Mouse (Mus musculus) lung, postnatal 0 days (tissue): ENCODE measurements around the gene Neurog2. TPM values are rescaled to one million over a fixed set of nuclear protein-coding genes. Genes with fewer than 3 reads are reported as not detected.

Source experiments
- ATAC-seq: fragments of 200-750 bp; cut with Nextera tagmentation; 2 replicates; pipeline ENCODE4 v1.8.0; 2017; ENCODE audit warnings: moderate library complexity
- DNase-seq: peaks from one replicate; pipeline ENCODE4 v3.0.0-alpha.2; 2016; ENCODE audit warnings: low spot score
- H3K27ac ChIP-seq: fragments of 300-500 bp; sonication (generic); 2 replicates; pipeline ENCODE4 v1.5.1; 2014; ENCODE audit warnings: antibody characterized with exemption, mild to moderate bottlenecking, low read length, mixed read lengths
- H3K27me3 ChIP-seq: fragments of 300-500 bp; sonication (generic); replicated peaks from 2 replicates; pipeline ENCODE4 v1.6.1; 2014; ENCODE audit warnings: low read length, mixed read lengths; ENCODE audit not compliant: insufficient read depth
- H3K36me3 ChIP-seq: fragments of 300-500 bp; sonication (generic); 2 replicates; pipeline ENCODE4 v1.6.1; 2014; ENCODE audit warnings: low read length, mixed read lengths; ENCODE audit not compliant: insufficient read depth
- H3K4me1 ChIP-seq: fragments of 300-500 bp; sonication (generic); 2 replicates; pipeline ENCODE4 v1.6.1; 2014; ENCODE audit warnings: antibody characterized with exemption, low read depth, low read length, mixed read lengths; ENCODE audit not compliant: insufficient read depth
- H3K4me2 ChIP-seq: fragments of 300-500 bp; sonication (generic); replicated peaks from 2 replicates; pipeline ENCODE4 v1.6.1; 2014; ENCODE audit warnings: low read depth, mild to moderate bottlenecking, low read length, moderate library complexity, mixed read lengths
- H3K4me3 ChIP-seq: fragments of 300-500 bp; sonication (generic); 2 replicates; pipeline ENCODE4 v1.5.1; 2014; ENCODE audit warnings: low read depth, low read length
- H3K9ac ChIP-seq: fragments of 300-500 bp; sonication (generic); replicated peaks from 2 replicates; pipeline ENCODE4 v1.6.1; 2014; ENCODE audit warnings: low read depth, mild to moderate bottlenecking
- H3K9me3 ChIP-seq: fragments of 300-500 bp; sonication (generic); 2 replicates; pipeline ENCODE4 v1.6.1; 2016; ENCODE audit warnings: low read length, mixed read lengths
- CTCF ChIP-seq: IDR thresholded peaks from 2 replicates; pipeline ENCODE4 v1.5.1; 2016; ENCODE audit warnings: antibody characterized with exemption, mild to moderate bottlenecking
- EP300 ChIP-seq: IDR thresholded peaks from 2 replicates; pipeline ENCODE4 v1.6.1; 2016; ENCODE audit warnings: antibody characterized with exemption, mild to moderate bottlenecking, control low read depth
- WGBS: fragments of 180-500 bp; shearing (Covaris S2); extraction: QIAGEN DNeasy Blood & Tissue Kit; methylation state at CpG from one replicate; pipeline ENCODE4 v1.1.7; 2014; 5-methylcytosine and 5-hydroxymethylcytosine counted together
- polyA plus RNA-seq: library from polyadenylated mRNA; unstranded; fragments of >200 nt; fragmentation: Nextera tagmentation; extraction: Ambion mirVana; gene quantifications from 2 replicates; pipeline ENCODE4 v1.2.1, GENCODE M21; 2015

Gene Neurog2
- polyA plus RNA-seq, 1 experiment from 2014 or later: not detected

- DNase-seq: no peak
Observed at GRCm38 (mm10) chr3:127627151-127627955, 5.6 kb upstream of the Neurog2 start.

GRCm38 (mm10) chr3:127627956-127628310, 5.0 kb upstream of the Neurog2 start:
- Histone ChIP-seq H3K27ac (no peak overlapping the region), H3K4me3 (no peak overlapping the region), H3K27me3 (peaks cover 80% of the 10 kb centered on the region), H3K36me3 (no peaks in the 10 kb centered on the region), H3K9ac (no peak overlapping the region), H3K4me1 (peaks cover 6% of the 10 kb centered on the region; the same call in 1 of the 2 replicates), H3K9me3 (no peaks in the 10 kb centered on the region), H3K4me2 (no peak overlapping the region)
- 3% methylated on average over 8 of the region's 9 CpGs for WGBS
- DNase-seq: no peak
- no peak for ATAC-seq
- TF ChIP-seq EP300 (no peak), CTCF (no peak)

More at GRCm38 (mm10) chr3:127627151-127627955, 5.6 kb upstream of the Neurog2 start:
- H3K9ac ChIP-seq: no peak overlapping the region
- no peak overlapping the region for H3K4me2 ChIP-seq
- H3K9me3 ChIP-seq: no peaks in the 10 kb centered on the region
- H3K4me3 ChIP-seq: no peak overlapping the region
- no peak for TF ChIP-seq EP300
- no peak for TF ChIP-seq CTCF
- WGBS: 3% methylated on average over 28 of the region's 28 CpGs
- ATAC-seq: no peak
- H3K4me1 ChIP-seq: peaks cover 3% of the 10 kb centered on the region; the same call in 1 of the 2 replicates
- H3K36me3 ChIP-seq: no peaks in the 10 kb centered on the region
- H3K27me3 ChIP-seq: peaks cover 74% of the 10 kb centered on the region
- no peak overlapping the region for H3K27ac ChIP-seq

GRCm38 (mm10) chr3:127628311-127629184, 4.4 kb upstream of the Neurog2 start:
- H3K27me3 ChIP-seq: peaks cover 83% of the 10 kb centered on the region

GRCm38 (mm10) chr3:127630190-127630589, 2.7 kb upstream of the Neurog2 start:
- Histone ChIP-seq H3K36me3 (no peaks in the 10 kb centered on the region), H3K27ac (no peak overlapping the region), H3K9ac (no peak overlapping the region), H3K27me3 (peaks cover 95% of the 10 kb centered on the region), H3K9me3 (no peaks in the 10 kb centered on the region), H3K4me1 (peaks cover 18% of the 10 kb centered on the region; the same call in 1 of the 2 replicates), H3K4me3 (no peak overlapping the region), H3K4me2 (no peak overlapping the region)
- 15% methylated on average over 1 of the region's 1 CpGs for WGBS
- DNase-seq (no peak), ATAC-seq (no peak)
- TF ChIP-seq CTCF (no peak), EP300 (no peak)

More at GRCm38 (mm10) chr3:127628311-127629184, 4.4 kb upstream of the Neurog2 start:
- no peak overlapping the region for H3K4me2 ChIP-seq
- H3K9ac ChIP-seq: no peak overlapping the region
- no peak overlapping the region for H3K27ac ChIP-seq
- TF ChIP-seq EP300 (no peak), CTCF (no peak)
- H3K36me3 ChIP-seq: no peaks in the 10 kb centered on the region
- peaks cover 12% of the 10 kb centered on the region; the same call in 1 of the 2 replicates for H3K4me1 ChIP-seq
- no peaks in the 10 kb centered on the region for H3K9me3 ChIP-seq
- H3K4me3 ChIP-seq: no peak overlapping the region
- 3% methylated on average over 37 of the region's 37 CpGs for WGBS
- ATAC-seq (no peak), DNase-seq (no peak)

DNA sequence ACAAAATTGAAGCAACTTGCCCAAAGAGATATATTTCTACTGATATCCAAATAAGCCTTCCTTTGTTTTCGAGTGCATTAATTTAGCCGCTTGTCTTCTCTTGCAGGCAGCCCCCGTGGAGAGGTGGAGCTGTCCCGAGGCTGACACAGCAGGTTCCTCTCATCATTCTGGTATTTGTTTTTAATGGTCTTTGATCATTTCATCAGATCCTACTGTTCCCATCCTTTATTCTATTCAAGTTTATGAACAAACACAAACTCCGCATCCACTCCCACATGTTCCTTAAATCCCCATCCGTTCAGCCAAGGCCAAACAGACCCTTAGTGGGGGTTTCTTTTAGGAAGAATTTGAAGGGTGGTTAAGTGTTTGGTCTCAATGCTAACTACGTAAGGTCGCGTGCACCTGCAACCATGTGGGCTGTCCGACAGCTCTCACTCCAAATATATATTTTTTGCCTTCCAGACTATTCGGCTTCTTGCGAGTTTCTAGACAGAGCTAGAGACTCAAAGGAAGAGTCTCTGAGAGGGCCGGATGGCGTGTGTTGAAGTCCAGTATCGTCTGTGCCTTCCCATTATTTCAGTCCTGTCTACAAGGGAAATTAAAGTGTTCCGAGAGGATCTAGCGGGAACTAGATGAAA, 2.1 kb upstream of the Neurog2 start:
- no peak for TF ChIP-seq EP300
- Histone ChIP-seq H3K27ac (no peak overlapping the region), H3K4me1 (peaks cover 18% of the 10 kb centered on the region; the same call in 1 of the 2 replicates), H3K27me3 (peaks cover 90% of the 10 kb centered on the region), H3K4me2 (no peak overlapping the region), H3K36me3 (no peaks in the 10 kb centered on the region), H3K4me3 (no peak overlapping the region), H3K9ac (no peak overlapping the region), H3K9me3 (no peaks in the 10 kb centered on the region)
- 5% methylated on average over 17 of the region's 17 CpGs for WGBS
- DNase-seq (no peak), ATAC-seq (no peak)

DNA sequence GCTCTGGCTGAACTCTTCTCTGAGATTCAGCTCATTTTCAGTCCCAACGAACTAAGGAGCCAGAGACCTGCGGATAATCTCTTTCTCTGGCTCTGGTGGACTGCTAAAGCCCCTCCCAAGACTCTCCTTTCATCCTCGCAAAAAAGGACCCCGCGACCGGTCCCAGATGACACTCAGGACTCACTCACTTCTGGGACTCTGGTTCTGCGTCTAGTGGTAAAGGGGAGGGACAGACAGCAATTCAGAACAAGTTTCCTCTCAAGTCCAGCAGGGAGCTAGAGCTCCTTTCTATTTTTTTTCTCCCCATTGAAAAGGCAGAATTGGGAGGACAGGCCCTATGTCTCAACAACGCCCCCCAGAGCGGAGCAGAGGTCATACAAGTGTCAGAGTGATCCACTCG, 1.4 kb upstream of the Neurog2 start:
- peaks cover 83% of the 10 kb centered on the region for H3K27me3 ChIP-seq
- no peak for DNase-seq
- 3% methylated on average over 10 of the region's 10 CpGs for WGBS

More for the DNA sequence above, 1.4 kb upstream of the Neurog2 start:
- peaks cover 18% of the 10 kb centered on the region; the same call in 1 of the 2 replicates for H3K4me1 ChIP-seq
- H3K4me3 ChIP-seq: no peak overlapping the region
- H3K36me3 ChIP-seq: no peaks in the 10 kb centered on the region
- ATAC-seq: no peak
- H3K9me3 ChIP-seq: no peaks in the 10 kb centered on the region
- no peak overlapping the region for H3K27ac ChIP-seq
- no peak overlapping the region for H3K9ac ChIP-seq
- TF ChIP-seq CTCF (no peak), EP300 (no peak)
- no peak overlapping the region for H3K4me2 ChIP-seq
